Mouse (Mus musculus) lung, adult 2 months (tissue): ENCODE measurements around the gene Cmbl. TPM values are rescaled to one million over a fixed set of nuclear protein-coding genes. Genes with fewer than 3 reads are reported as not detected.

Experiments
- DNase-seq: peaks from one replicate; pipeline ENCODE4 v3.0.0; 2022
- H3K4me1 ChIP-seq: fragments of 200-500 bp; 2 replicates; pipeline ENCODE4 v1.6.1; 2011; ENCODE audit warnings: low read length; ENCODE audit not compliant: control insufficient read depth, insufficient read depth
- H3K4me3 ChIP-seq: fragments of 200-500 bp; replicated peaks from 2 replicates; pipeline ENCODE3; 2011; ENCODE audit warnings: low read depth, mild to moderate bottlenecking, control low read depth, low read length; ENCODE audit errors: extremely low read depth
- CTCF ChIP-seq: fragments of 200-500 bp; IDR thresholded peaks from 2 replicates; pipeline ENCODE4 v1.5.1; 2011; ENCODE audit warnings: mild to moderate bottlenecking, low read length, control low read depth; ENCODE audit not compliant: insufficient read depth
- POLR2A ChIP-seq: fragments of 200-500 bp; IDR thresholded peaks from 2 replicates; pipeline ENCODE4 v1.6.1; 2011; ENCODE audit warnings: low read depth, mild to moderate bottlenecking, control low read depth, low read length, borderline replicate concordance; ENCODE audit errors: extremely low read depth
- WGBS: fragments of 180-500 bp; shearing (Covaris S2); methylation state at CpG from one replicate; pipeline ENCODE4 v1.1.7; 2018; 5-methylcytosine and 5-hydroxymethylcytosine counted together
- polyA plus RNA-seq: library from polyadenylated mRNA; depleted of rRNA; stranded (reverse); fragments of >200 nt; gene quantifications from 2 replicates; pipeline ENCODE4 v1.2.3, GENCODE M21; 2012; rRNA removed

The Cmbl gene
- polyA plus RNA-seq, 1 experiment, result 34.1 TPM

- no peak overlapping the region for H3K4me3 ChIP-seq
- DNase-seq, result no peak
- 88% methylated on average over 12 of the region's 12 CpGs for WGBS
- TF ChIP-seq POLR2A (no peak), CTCF (no peak)
- H3K4me1 ChIP-seq, result peaks cover 3% of the 10 kb centered on the region; the same call in 1 of the 2 replicates
Measured at GRCm38 (mm10) chr15:31631396-31631858, 66.2 kb downstream of the Cmbl start.

GRCm38 (mm10) chr15:31632478-31632877, 67.3 kb downstream of the Cmbl start:
- TF ChIP-seq CTCF, result no peak
- no peak for TF ChIP-seq POLR2A
- no peak for DNase-seq
- H3K4me3 ChIP-seq, result no peak overlapping the region
- H3K4me1 ChIP-seq, result no peaks in the 10 kb centered on the region
- 47% methylated on average over 4 of the region's 4 CpGs for WGBS

- H3K4me1 ChIP-seq, result no peaks in the 10 kb centered on the region
- 77% methylated on average over 6 of the region's 6 CpGs for WGBS
- no peak overlapping the region for H3K4me3 ChIP-seq
- TF ChIP-seq CTCF (no peak), POLR2A (no peak)
- DNase-seq, result no peak
Measured at GRCm38 (mm10) chr15:31634582-31634981, 69.4 kb downstream of the Cmbl start.

- 77% methylated on average over 9 of the region's 9 CpGs for WGBS
- no peak overlapping the region for H3K4me3 ChIP-seq
- no peaks in the 10 kb centered on the region for H3K4me1 ChIP-seq
- TF ChIP-seq POLR2A, result no peak
- no peak for TF ChIP-seq CTCF
- DNase-seq, result no peak
Measured at GRCm38 (mm10) chr15:31636091-31636595, 71.0 kb downstream of the Cmbl start.

Other genes with a start within 250 kb of the Cmbl start
- 39.4 and 42.2 TPM in 2 replicates for gene Ankrd33b, start 197.7 kb upstream of the Cmbl start, polyA plus RNA-seq
- 2.1 and 2.4 TPM in 2 replicates for gene Ropn1l, start 111.7 kb upstream of the Cmbl start, polyA plus RNA-seq
- gene March6, start 34.3 kb upstream of the Cmbl start, polyA plus RNA-seq, result 14.2 and 23.8 TPM in 2 replicates
- 50.0 and 75.7 TPM in 2 replicates for gene Cct5, start 36.4 kb downstream of the Cmbl start, polyA plus RNA-seq
- gene Fam173b, start 36.5 kb downstream of the Cmbl start, polyA plus RNA-seq, result 5.5 and 9.3 TPM in 2 replicates